Mouse (Mus musculus) thymus, adult 2 months (tissue): ENCODE measurements around the gene Anapc11. TPM values are rescaled to one million over a fixed set of nuclear protein-coding genes. Genes with fewer than 3 reads are reported as not detected.

Source experiments
- DNase-seq: peaks from one replicate; pipeline ENCODE4 v3.0.0; 2021
- H3K27ac ChIP-seq: fragments of 200-500 bp; 2 replicates; pipeline ENCODE4 v1.5.1; 2012; ENCODE audit warnings: low read length, control low read depth; ENCODE audit not compliant: control insufficient read depth, insufficient read depth
- H3K27me3 ChIP-seq: fragments of 200-500 bp; 2 replicates; pipeline ENCODE4 v1.6.1; 2012; ENCODE audit warnings: mild to moderate bottlenecking, low read length, moderate library complexity, mixed read lengths; ENCODE audit not compliant: control insufficient read depth, insufficient read depth
- H3K36me3 ChIP-seq: fragments of 200-500 bp; 2 replicates; pipeline ENCODE4 v1.6.1; 2012; ENCODE audit warnings: mild to moderate bottlenecking, low read length, moderate library complexity; ENCODE audit not compliant: control insufficient read depth, insufficient read depth
- H3K4me1 ChIP-seq: fragments of 200-500 bp; replicated peaks from 2 replicates; pipeline ENCODE4 v1.6.1; 2012; ENCODE audit warnings: low read length; ENCODE audit not compliant: control insufficient read depth, insufficient read depth
- H3K4me3 ChIP-seq: fragments of 200-500 bp; 2 replicates; pipeline ENCODE4 v1.5.1; 2012; ENCODE audit warnings: mild to moderate bottlenecking, low read length, control low read depth, moderate library complexity; ENCODE audit not compliant: control insufficient read depth, insufficient read depth
- CTCF ChIP-seq: fragments of 200-500 bp; IDR thresholded peaks from 2 replicates; pipeline ENCODE4 v1.5.1; 2012; ENCODE audit warnings: mild to moderate bottlenecking, control low read depth, low read length, moderate library complexity, borderline replicate concordance; ENCODE audit not compliant: control insufficient read depth, poor library complexity, insufficient read depth; ENCODE audit errors: extremely low read depth
- POLR2A ChIP-seq: fragments of 200-500 bp; IDR thresholded peaks from 2 replicates; pipeline ENCODE4 v1.6.1; 2012; ENCODE audit warnings: mild to moderate bottlenecking, low read length, control low read depth, moderate library complexity; ENCODE audit not compliant: control insufficient read depth, poor library complexity, insufficient read depth; ENCODE audit errors: extremely low read depth
- WGBS: fragments of 180-500 bp; shearing (Covaris S2); methylation state at CpG from one replicate; pipeline ENCODE4 v1.1.7; 2018; 5-methylcytosine and 5-hydroxymethylcytosine counted together
- polyA plus RNA-seq: library from polyadenylated mRNA; depleted of rRNA; stranded (reverse); fragments of >200 nt; gene quantifications from 2 replicates; pipeline ENCODE4 v1.2.3, GENCODE M21; 2012

Gene Anapc11
- polyA plus RNA-seq, 1 experiment = 140 TPM

- peak overlapping the region; percentile 41 for H3K4me3 ChIP-seq
- DNase-seq = peak; percentile 62
- no peaks in the 10 kb centered on the region for H3K27me3 ChIP-seq
- peaks cover 6% of the 10 kb centered on the region for H3K36me3 ChIP-seq
- H3K4me1 ChIP-seq = peaks cover 72% of the 10 kb centered on the region
- WGBS = 17% methylated on average over 22 of the region's 22 CpGs
- H3K27ac ChIP-seq = peak overlapping the region; percentile 81
- TF ChIP-seq CTCF (no peak), POLR2A (0 out of 2 replicates have a peak, but pooled peaks have one; percentile 45)
Observed at GRCm38 (mm10) chr11:120627468-120628300, 29.5 kb downstream of the Anapc11 start.

GRCm38 (mm10) chr11:120628601-120629340 lies 30.6 kb downstream of the Anapc11 start:
- Histone ChIP-seq H3K27ac (peak overlapping the region; percentile 18), H3K4me3 (peak overlapping the region; percentile 29; the same call in 1 of the 2 replicates), H3K27me3 (no peaks in the 10 kb centered on the region), H3K4me1 (peaks cover 71% of the 10 kb centered on the region), H3K36me3 (no peaks in the 10 kb centered on the region)
- TF ChIP-seq POLR2A = no peak
- peak; percentile 14; the same call in 1 of the 2 replicates for TF ChIP-seq CTCF
- WGBS = 81% methylated on average over 23 of the region's 23 CpGs
- DNase-seq = peak; percentile 33

GRCm38 (mm10) chr11:120629341-120629730 lies 31.1 kb downstream of the Anapc11 start:
- Histone ChIP-seq H3K36me3 (no peaks in the 10 kb centered on the region), H3K27me3 (no peaks in the 10 kb centered on the region), H3K4me3 (peak overlapping the region; percentile 29), H3K4me1 (peaks cover 74% of the 10 kb centered on the region), H3K27ac (peak overlapping the region; percentile 18)
- 8% methylated on average over 23 of the region's 23 CpGs for WGBS
- peak; percentile 75 for DNase-seq
- TF ChIP-seq POLR2A (peak; percentile 28; the same call in 1 of the 2 replicates), CTCF (no peak; the same call in 1 of the 2 replicates)

- H3K4me3 ChIP-seq = peak overlapping the region; percentile 29; the same call in 1 of the 2 replicates
- H3K27me3 ChIP-seq = no peaks in the 10 kb centered on the region
- H3K4me1 ChIP-seq = peaks cover 74% of the 10 kb centered on the region
- TF ChIP-seq POLR2A = no peak
- TF ChIP-seq CTCF = no peak
- 10% methylated on average over 7 of the region's 7 CpGs for WGBS
- no peaks in the 10 kb centered on the region for H3K36me3 ChIP-seq
- H3K27ac ChIP-seq = peak overlapping the region; percentile 13
- no peak for DNase-seq
Observed at GRCm38 (mm10) chr11:120629911-120630310, 31.7 kb downstream of the Anapc11 start.

GRCm38 (mm10) chr11:120630401-120630871 lies 32.2 kb downstream of the Anapc11 start:
- Histone ChIP-seq H3K4me1 (peaks cover 69% of the 10 kb centered on the region), H3K4me3 (no peak overlapping the region), H3K27ac (peak overlapping the region; percentile 13), H3K27me3 (no peaks in the 10 kb centered on the region), H3K36me3 (no peaks in the 10 kb centered on the region)
- TF ChIP-seq POLR2A (no peak), CTCF (no peak)
- WGBS = 28% methylated on average over 5 of the region's 5 CpGs
- no peak for DNase-seq
